Mouse (Mus musculus): ENCODE measurements around the gene Smndc1. TPM values are rescaled to one million over a fixed set of nuclear protein-coding genes. Genes with fewer than 3 reads are reported as not detected.

The Smndc1 gene
- 36.3 and 40.5 TPM in 2 replicates for polyA plus RNA-seq (2015; fragmentation: Nextera tagmentation; extraction: Ambion mirVana)

- Histone ChIP-seq H3K4me3 (ENCODE audit: low read length) (peak within 1 kb of the TSS; percentile 99), H3K9me3 (ENCODE audit: control insufficient read depth, low read length) (no peaks in the 10 kb centered on the region), H3K9ac (ENCODE audit: low read depth, low read length) (peak within 1 kb of the TSS; percentile 100), H3K27me3 (replicated peaks; ENCODE audit: control insufficient read depth, insufficient read depth, low read length) (no peaks in the 10 kb centered on the region), H3K36me3 (ENCODE audit: control insufficient read depth, insufficient read depth, low read length) (no peaks in the 10 kb centered on the region), H3K27ac (ENCODE audit: low read length) (peak within 1 kb of the TSS; percentile 99), H3K4me2 (ENCODE audit: low read depth, low read length) (peak within 1 kb of the TSS; percentile 58), H3K4me1 (ENCODE audit: control insufficient read depth, insufficient read depth, low read length) (peaks cover 6% of the 10 kb centered on the region)
- peak; percentile 98 for ATAC-seq
- under 1% methylated on average over 48 of the region's 48 CpGs for WGBS
Measured at GRCm38 (mm10) chr19:53390495-53391007, at the start of gene Smndc1. Gene Smndc1, minus strand, starts transcription at chr19:53390578.

- no peaks in the 10 kb centered on the region for H3K9me3 ChIP-seq (ENCODE audit: control insufficient read depth, low read length)
- 76% methylated on average over 7 of the region's 7 CpGs for WGBS
- H3K36me3 ChIP-seq (ENCODE audit: control insufficient read depth, insufficient read depth, low read length) = no peaks in the 10 kb centered on the region
- no peak overlapping the region for H3K4me2 ChIP-seq (ENCODE audit: low read depth, low read length)
- peaks cover 14% of the 10 kb centered on the region for H3K4me1 ChIP-seq (ENCODE audit: control insufficient read depth, insufficient read depth, low read length)
- no peak overlapping the region for H3K9ac ChIP-seq (ENCODE audit: low read depth, low read length)
- H3K27me3 ChIP-seq (replicated peaks; ENCODE audit: control insufficient read depth, insufficient read depth, low read length) = no peaks in the 10 kb centered on the region
- ATAC-seq = no peak
- H3K4me3 ChIP-seq (ENCODE audit: low read length) = no peak overlapping the region
- H3K27ac ChIP-seq (ENCODE audit: low read length) = no peak overlapping the region
Measured at GRCm38 (mm10) chr19:53439340-53439739, 49.0 kb upstream of the Smndc1 start.

GRCm38 (mm10) chr19:53437991-53438390 lies 47.6 kb upstream of the Smndc1 start:
- ATAC-seq = no peak; the same call in 1 of the 2 replicates
- 77% methylated on average over 8 of the region's 8 CpGs for WGBS
- Histone ChIP-seq H3K4me3 (ENCODE audit: low read length) (no peak overlapping the region), H3K4me2 (ENCODE audit: low read depth, low read length) (no peak overlapping the region), H3K36me3 (ENCODE audit: control insufficient read depth, insufficient read depth, low read length) (no peaks in the 10 kb centered on the region), H3K9me3 (ENCODE audit: control insufficient read depth, low read length) (no peaks in the 10 kb centered on the region), H3K4me1 (ENCODE audit: control insufficient read depth, insufficient read depth, low read length) (peaks cover 14% of the 10 kb centered on the region), H3K27me3 (replicated peaks; ENCODE audit: control insufficient read depth, insufficient read depth, low read length) (no peaks in the 10 kb centered on the region), H3K27ac (ENCODE audit: low read length) (peak overlapping the region; percentile 50), H3K9ac (ENCODE audit: low read depth, low read length) (no peak overlapping the region)

GRCm38 (mm10) chr19:53437311-53437958 lies 47.1 kb upstream of the Smndc1 start:
- Histone ChIP-seq H3K4me3 (ENCODE audit: low read length) (no peak overlapping the region), H3K4me1 (ENCODE audit: control insufficient read depth, insufficient read depth, low read length) (peaks cover 14% of the 10 kb centered on the region), H3K27me3 (replicated peaks; ENCODE audit: control insufficient read depth, insufficient read depth, low read length) (no peaks in the 10 kb centered on the region), H3K27ac (ENCODE audit: low read length) (peak overlapping the region; percentile 50), H3K9me3 (ENCODE audit: control insufficient read depth, low read length) (no peaks in the 10 kb centered on the region), H3K9ac (ENCODE audit: low read depth, low read length) (no peak overlapping the region), H3K36me3 (ENCODE audit: control insufficient read depth, insufficient read depth, low read length) (no peaks in the 10 kb centered on the region), H3K4me2 (ENCODE audit: low read depth, low read length) (peak overlapping the region; percentile 11; the same call in 1 of the 2 replicates)
- peak; percentile 86 for ATAC-seq
- 17% methylated on average over 8 of the region's 8 CpGs for WGBS

- Histone ChIP-seq H3K4me3 (ENCODE audit: low read length) (no peak overlapping the region), H3K27me3 (replicated peaks; ENCODE audit: control insufficient read depth, insufficient read depth, low read length) (no peaks in the 10 kb centered on the region), H3K9ac (ENCODE audit: low read depth, low read length) (no peak overlapping the region), H3K9me3 (ENCODE audit: control insufficient read depth, low read length) (no peaks in the 10 kb centered on the region), H3K4me2 (ENCODE audit: low read depth, low read length) (no peak overlapping the region), H3K36me3 (ENCODE audit: control insufficient read depth, insufficient read depth, low read length) (no peaks in the 10 kb centered on the region), H3K27ac (ENCODE audit: low read length) (no peak overlapping the region), H3K4me1 (ENCODE audit: control insufficient read depth, insufficient read depth, low read length) (peaks cover 17% of the 10 kb centered on the region)
- 78% methylated on average over 10 of the region's 10 CpGs for WGBS
- ATAC-seq = no peak
Measured at GRCm38 (mm10) chr19:53433949-53434689, 43.7 kb upstream of the Smndc1 start.

GRCm38 (mm10) chr19:53431003-53431402 lies 40.6 kb upstream of the Smndc1 start:
- no peak overlapping the region for H3K9ac ChIP-seq (ENCODE audit: low read depth, low read length)
- 85% methylated on average over 11 of the region's 11 CpGs for WGBS
- ATAC-seq = no peak
- H3K27ac ChIP-seq (ENCODE audit: low read length) = no peak overlapping the region
- no peak overlapping the region for H3K4me3 ChIP-seq (ENCODE audit: low read length)
- H3K9me3 ChIP-seq (ENCODE audit: control insufficient read depth, low read length) = no peaks in the 10 kb centered on the region
- peaks cover 16% of the 10 kb centered on the region for H3K4me1 ChIP-seq (ENCODE audit: control insufficient read depth, insufficient read depth, low read length)
- no peak overlapping the region for H3K4me2 ChIP-seq (ENCODE audit: low read depth, low read length)
- no peaks in the 10 kb centered on the region for H3K36me3 ChIP-seq (ENCODE audit: control insufficient read depth, insufficient read depth, low read length)
- no peaks in the 10 kb centered on the region for H3K27me3 ChIP-seq (replicated peaks; ENCODE audit: control insufficient read depth, insufficient read depth, low read length)

GRCm38 (mm10) chr19:53430356-53430755 lies 40.0 kb upstream of the Smndc1 start:
- Histone ChIP-seq H3K4me3 (ENCODE audit: low read length) (no peak overlapping the region), H3K9ac (ENCODE audit: low read depth, low read length) (no peak overlapping the region), H3K4me1 (ENCODE audit: control insufficient read depth, insufficient read depth, low read length) (peaks cover 16% of the 10 kb centered on the region), H3K9me3 (ENCODE audit: control insufficient read depth, low read length) (no peaks in the 10 kb centered on the region), H3K4me2 (ENCODE audit: low read depth, low read length) (no peak overlapping the region), H3K27ac (ENCODE audit: low read length) (no peak overlapping the region), H3K27me3 (replicated peaks; ENCODE audit: control insufficient read depth, insufficient read depth, low read length) (no peaks in the 10 kb centered on the region), H3K36me3 (ENCODE audit: control insufficient read depth, insufficient read depth, low read length) (no peaks in the 10 kb centered on the region)
- no peak for ATAC-seq
- WGBS = 66% methylated on average over 9 of the region's 9 CpGs

- H3K4me1 ChIP-seq (ENCODE audit: control insufficient read depth, insufficient read depth, low read length) = peaks cover 22% of the 10 kb centered on the region
- H3K4me3 ChIP-seq (ENCODE audit: low read length) = no peak overlapping the region
- H3K9ac ChIP-seq (ENCODE audit: low read depth, low read length) = no peak overlapping the region
- H3K27ac ChIP-seq (ENCODE audit: low read length) = no peak overlapping the region
- WGBS = 44% methylated on average over 8 of the region's 8 CpGs
- H3K36me3 ChIP-seq (ENCODE audit: control insufficient read depth, insufficient read depth, low read length) = no peaks in the 10 kb centered on the region
- H3K4me2 ChIP-seq (ENCODE audit: low read depth, low read length) = peak overlapping the region; percentile 25; the same call in 1 of the 2 replicates
- peak; percentile 50; the same call in 1 of the 2 replicates for ATAC-seq
- H3K27me3 ChIP-seq (replicated peaks; ENCODE audit: control insufficient read depth, insufficient read depth, low read length) = no peaks in the 10 kb centered on the region
- H3K9me3 ChIP-seq (ENCODE audit: control insufficient read depth, low read length) = no peaks in the 10 kb centered on the region
Measured at GRCm38 (mm10) chr19:53427817-53428216, 37.4 kb upstream of the Smndc1 start.

- no peak overlapping the region for H3K4me3 ChIP-seq (ENCODE audit: low read length)
- H3K4me1 ChIP-seq (ENCODE audit: control insufficient read depth, insufficient read depth, low read length) = peaks cover 25% of the 10 kb centered on the region
- no peak overlapping the region for H3K9ac ChIP-seq (ENCODE audit: low read depth, low read length)
- H3K27me3 ChIP-seq (replicated peaks; ENCODE audit: control insufficient read depth, insufficient read depth, low read length) = no peaks in the 10 kb centered on the region
- no peaks in the 10 kb centered on the region for H3K36me3 ChIP-seq (ENCODE audit: control insufficient read depth, insufficient read depth, low read length)
- H3K9me3 ChIP-seq (ENCODE audit: control insufficient read depth, low read length) = no peaks in the 10 kb centered on the region
- H3K4me2 ChIP-seq (ENCODE audit: low read depth, low read length) = no peak overlapping the region
- no peak for ATAC-seq
- 58% methylated on average over 7 of the region's 7 CpGs for WGBS
- H3K27ac ChIP-seq (ENCODE audit: low read length) = no peak overlapping the region
Measured at GRCm38 (mm10) chr19:53427346-53427745, 37.0 kb upstream of the Smndc1 start.
